In the genomic region with DNA sequence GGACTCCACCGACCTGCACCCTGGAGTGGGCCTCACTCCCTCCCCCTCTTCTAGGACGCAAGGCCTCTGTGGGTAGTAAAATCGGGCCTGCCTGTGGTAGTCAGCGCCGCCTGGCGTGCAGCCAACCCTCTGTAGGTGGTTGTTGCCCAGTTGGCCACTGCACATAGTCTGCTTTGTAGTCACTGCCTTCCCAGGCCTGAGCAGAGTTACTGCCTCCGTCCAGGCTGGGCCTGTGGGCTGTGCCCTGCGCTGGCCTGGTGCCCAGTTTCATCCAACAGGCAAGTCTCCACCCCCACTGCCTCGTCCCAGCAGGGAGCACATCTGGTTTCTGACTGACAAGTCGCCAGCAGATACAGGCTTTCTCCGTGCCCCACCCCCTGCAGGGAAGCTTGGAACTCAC, we compare ENCODE assay signal across 8 mouse cellular contexts. TPM values are rescaled to one million over a fixed set of nuclear protein-coding genes. Genes with fewer than 3 reads are reported as not detected.
DNase-seq lines count a peak whose midpoint lies in the region; ATAC-seq and TF ChIP-seq lines count a peak whose summit lies in the region.

No protein-coding gene starts in this region.

- H3K4me1 ChIP-seq in forebrain, embryonic 14.5 days (ENCODE audit: control insufficient read depth, insufficient read depth, low read length): peaks cover 7% of the 10 kb centered on the region; the same call in 1 of the 2 replicates
- peaks cover 7% of the 10 kb centered on the region; the same call in 1 of the 2 replicates for H3K4me1 ChIP-seq in heart, postnatal 0 days (ENCODE audit: control insufficient read depth, insufficient read depth)
- peaks cover 30% of the 10 kb centered on the region for H3K4me1 ChIP-seq in liver, embryonic 13.5 days (replicated peaks)

- H3K4me2 ChIP-seq in forebrain, embryonic 14.5 days (ENCODE audit: low read length): no peak overlapping the region
- H3K4me2 ChIP-seq in heart, postnatal 0 days (ENCODE audit: low read depth, low read length): no peak overlapping the region
- no peak overlapping the region for H3K4me2 ChIP-seq in liver, embryonic 13.5 days

- no peak overlapping the region for H3K4me3 ChIP-seq in forebrain, embryonic 14.5 days (ENCODE audit: low read depth, low read length)
- H3K4me3 ChIP-seq in heart, postnatal 0 days (ENCODE audit: low read depth, low read length): no peak overlapping the region
- H3K4me3 ChIP-seq in liver, embryonic 13.5 days (replicated peaks): no peak overlapping the region

- TF ChIP-seq CTCF in heart, postnatal 0 days (IDR thresholded peaks at IDR 0.05; ENCODE audit: low read depth): no peak

- 0 out of 2 replicates have a peak, but pooled peaks cover 14% of the 10 kb centered on the region for H3K36me3 ChIP-seq in forebrain, embryonic 14.5 days (ENCODE audit: control insufficient read depth, insufficient read depth, low read length)
- peaks cover 84% of the 10 kb centered on the region for H3K36me3 ChIP-seq in heart, postnatal 0 days (replicated peaks; ENCODE audit: control insufficient read depth, insufficient read depth, low read length)
- H3K36me3 ChIP-seq in liver, embryonic 13.5 days: peaks cover 7% of the 10 kb centered on the region

- TF ChIP-seq EP300 in heart, postnatal 0 days (IDR thresholded peaks at IDR 0.05; ENCODE audit: low read depth): no peak

- peak; percentile 70 for ATAC-seq in forebrain, embryonic 14.5 days
- peak; percentile 90 for ATAC-seq in heart, postnatal 0 days (ENCODE audit: insufficient read depth, low read depth)
- ATAC-seq in liver, embryonic 13.5 days (ENCODE audit: low read depth): peak; percentile 19; the same call in 1 of the 2 replicates
- no peak for ATAC-seq in activated CD4-positive, CD25-positive, alpha-beta regulatory T cell, adult 4 months

- H3K9me3 ChIP-seq in forebrain, embryonic 14.5 days (replicated peaks; ENCODE audit: control insufficient read depth, low read length): no peaks in the 10 kb centered on the region
- H3K9me3 ChIP-seq in heart, postnatal 0 days (replicated peaks; ENCODE audit: control insufficient read depth, low read length): no peaks in the 10 kb centered on the region
- H3K9me3 ChIP-seq in liver, embryonic 13.5 days (replicated peaks): no peaks in the 10 kb centered on the region

- H3K9ac ChIP-seq in forebrain, embryonic 14.5 days (ENCODE audit: low read length): no peak overlapping the region
- no peak overlapping the region for H3K9ac ChIP-seq in heart, postnatal 0 days (replicated peaks; ENCODE audit: low read depth, low read length)
- no peak overlapping the region for H3K9ac ChIP-seq in liver, embryonic 13.5 days

- no peaks in the 10 kb centered on the region for H3K27me3 ChIP-seq in forebrain, embryonic 14.5 days (replicated peaks; ENCODE audit: control insufficient read depth, insufficient read depth, low read length)
- H3K27me3 ChIP-seq in heart, postnatal 0 days (ENCODE audit: control insufficient read depth, insufficient read depth, low read length): no peaks in the 10 kb centered on the region
- H3K27me3 ChIP-seq in liver, embryonic 13.5 days: no peaks in the 10 kb centered on the region

- no peak overlapping the region for H3K27ac ChIP-seq in forebrain, embryonic 14.5 days (ENCODE audit: low read depth, low read length)
- peak overlapping the region; percentile 1; the same call in 1 of the 2 replicates for H3K27ac ChIP-seq in heart, postnatal 0 days (ENCODE audit: low read depth)
- no peak overlapping the region for H3K27ac ChIP-seq in liver, embryonic 13.5 days

- DNase-seq in 3T3-L1 (ENCODE audit: low read depth, low spot score): peak; percentile 98
- peak; percentile 89 for DNase-seq in brain, adult 2 months (ENCODE audit: low read depth, low spot score)
- peak; percentile 63 for DNase-seq in forebrain, embryonic 14.5 days (ENCODE audit: low spot score)
- peak; percentile 80 for DNase-seq in heart, postnatal 0 days (ENCODE audit: low spot score)
- DNase-seq in kidney, postnatal 4 days: peak; percentile 83 to 90
- no peak for DNase-seq in liver, embryonic 13.5 days
- peak; percentile 82 for DNase-seq in ovary, postnatal 36 days (ENCODE audit: low spot score)

- WGBS in forebrain, embryonic 14.5 days: 28% methylated on average over 11 of the region's 11 CpGs
- 6% methylated on average over 11 of the region's 11 CpGs for WGBS in heart, postnatal 0 days
- WGBS in liver, embryonic 13.5 days (ENCODE audit: insufficient replicate concordance): 52% methylated on average over 11 of the region's 11 CpGs

RNA-seq across cellular contexts. Expression of gene Nat10, which starts 54.8 kb away (rescaled TPM):
- 14.0 and 17.9 TPM in 2 replicates for polyA plus RNA-seq in forebrain, embryonic 14.5 days (2014; fragmentation: Nextera tagmentation; extraction: Ambion mirVana)
- total RNA-seq in heart, postnatal 0 days (2014; rRNA removed; ENCODE audit: low replicate concordance): 17.2 and 25.6 TPM in 2 replicates
- 6.9 and 7.8 TPM in 2 replicates for polyA plus RNA-seq in heart, postnatal 0 days (2015; fragmentation: Nextera tagmentation; extraction: Ambion mirVana)
- 20.7 and 24.2 TPM in 2 replicates for polyA plus RNA-seq in liver, embryonic 13.5 days (2015; fragmentation: Nextera tagmentation; extraction: Ambion mirVana)
- 10 to 100 TPM; 26.3 to 28.3 TPM for polyA plus RNA-seq in activated CD4-positive, CD25-positive, alpha-beta regulatory T cell, adult 4 months (2017; shearing (Covaris generic))
